Mouse (Mus musculus): Measurements from ENCODE around the gene Adh6b.

Gene Adh6b

GRCm38 (mm10) chr3:138341471-138341870, at the start of gene Adh6b:
Adh6b (plus strand) TSS chr3:138341775.
- no peak for DNase-seq (ENCODE audit: low read depth, low spot score)

- no peak for DNase-seq (ENCODE audit: low read depth, low spot score)
Observed at GRCm38 (mm10) chr3:138293298-138293895, 48.2 kb upstream of the Adh6b start.

GRCm38 (mm10) chr3:138300130-138300529, 41.4 kb upstream of the Adh6b start:
- no peak for DNase-seq (ENCODE audit: low read depth, low spot score)

- no peak for DNase-seq (ENCODE audit: low read depth, low spot score)
Observed at GRCm38 (mm10) chr3:138302676-138303075, 38.9 kb upstream of the Adh6b start.

- DNase-seq (ENCODE audit: low read depth, low spot score), result no peak
Observed at GRCm38 (mm10) chr3:138303771-138304488, 37.6 kb upstream of the Adh6b start.

GRCm38 (mm10) chr3:138304489-138304871, 37.1 kb upstream of the Adh6b start:
- DNase-seq (ENCODE audit: low read depth, low spot score), result no peak

GRCm38 (mm10) chr3:138305486-138306289, 35.9 kb upstream of the Adh6b start:
- no peak for DNase-seq (ENCODE audit: low read depth, low spot score)

GRCm38 (mm10) chr3:138306290-138306683, 35.3 kb upstream of the Adh6b start:
- no peak for DNase-seq (ENCODE audit: low read depth, low spot score)

GRCm38 (mm10) chr3:138309910-138310309, 31.7 kb upstream of the Adh6b start:
- no peak for DNase-seq (ENCODE audit: low read depth, low spot score)

GRCm38 (mm10) chr3:138311015-138311414, 30.6 kb upstream of the Adh6b start:
- DNase-seq (ENCODE audit: low read depth, low spot score), result no peak

GRCm38 (mm10) chr3:138312965-138313364, 28.6 kb upstream of the Adh6b start, which contains the start of gene Adh6a:
Adh6a (plus strand) TSS chr3:138313286.
- no peak for DNase-seq (ENCODE audit: low read depth, low spot score)

GRCm38 (mm10) chr3:138316908-138317472, 24.6 kb upstream of the Adh6b start:
- DNase-seq (ENCODE audit: low read depth, low spot score), result no peak

- DNase-seq (ENCODE audit: low read depth, low spot score), result no peak
Observed at GRCm38 (mm10) chr3:138325001-138325400, 16.6 kb upstream of the Adh6b start.

- no peak for DNase-seq (ENCODE audit: low read depth, low spot score)
Observed at GRCm38 (mm10) chr3:138325466-138325865, 16.1 kb upstream of the Adh6b start.

- no peak for DNase-seq (ENCODE audit: low read depth, low spot score)
Observed at GRCm38 (mm10) chr3:138333910-138334309, 7.7 kb upstream of the Adh6b start.

- DNase-seq (ENCODE audit: low read depth, low spot score), result no peak
Observed at GRCm38 (mm10) chr3:138334320-138334719, 7.3 kb upstream of the Adh6b start.

- no peak for DNase-seq (ENCODE audit: low read depth, low spot score)
Observed at GRCm38 (mm10) chr3:138335566-138335965, 6.0 kb upstream of the Adh6b start.

- no peak for DNase-seq (ENCODE audit: low read depth, low spot score)
Observed at GRCm38 (mm10) chr3:138336104-138336754, 5.3 kb upstream of the Adh6b start.

GRCm38 (mm10) chr3:138347041-138347440, 5.5 kb downstream of the Adh6b start:
- DNase-seq (ENCODE audit: low read depth, low spot score), result no peak

GRCm38 (mm10) chr3:138352012-138352809, 10.6 kb downstream of the Adh6b start:
- no peak for DNase-seq (ENCODE audit: low read depth, low spot score)

GRCm38 (mm10) chr3:138358856-138359255, 17.3 kb downstream of the Adh6b start:
- no peak for DNase-seq (ENCODE audit: low read depth, low spot score)
